Mouse (Mus musculus): ENCODE measurements around the gene Gpc5. TPM values are rescaled to one million over a fixed set of nuclear protein-coding genes. Genes with fewer than 3 reads are reported as not detected.

Gpc5 gene
- polyA plus RNA-seq, 1 experiment = 3.2 TPM

DNA sequence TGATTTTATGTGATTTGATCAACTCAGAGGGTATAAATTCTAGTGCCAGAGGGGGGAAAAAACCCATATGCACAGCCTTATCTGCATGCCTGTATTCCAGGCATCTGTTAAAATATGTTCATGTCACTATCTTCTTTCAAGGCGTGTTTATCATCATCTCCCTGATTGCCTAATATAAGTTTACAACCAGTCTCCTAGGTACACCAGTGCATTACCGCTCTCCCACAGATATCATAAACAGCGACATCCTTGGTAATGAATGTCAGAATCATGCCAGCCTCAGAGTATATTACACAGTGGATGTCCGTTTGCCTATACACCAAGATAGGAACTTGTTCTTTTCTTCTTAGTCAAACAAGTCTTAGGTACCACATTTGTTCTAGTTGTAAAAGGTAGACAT, 1095.0 kb downstream of the Gpc5 start:
- TF ChIP-seq POLR2A (IDR thresholded peaks at IDR 0.05; ENCODE audit: borderline replicate concordance, extremely low read depth, insufficient read depth, insufficient read length, poor library complexity, severe bottlenecking) (no peak), CTCF (IDR thresholded peaks at IDR 0.05; ENCODE audit: borderline replicate concordance, extremely low read depth, insufficient read depth, insufficient read length) (no peak)
- no peak for DNase-seq (ENCODE audit: low read depth)

DNA sequence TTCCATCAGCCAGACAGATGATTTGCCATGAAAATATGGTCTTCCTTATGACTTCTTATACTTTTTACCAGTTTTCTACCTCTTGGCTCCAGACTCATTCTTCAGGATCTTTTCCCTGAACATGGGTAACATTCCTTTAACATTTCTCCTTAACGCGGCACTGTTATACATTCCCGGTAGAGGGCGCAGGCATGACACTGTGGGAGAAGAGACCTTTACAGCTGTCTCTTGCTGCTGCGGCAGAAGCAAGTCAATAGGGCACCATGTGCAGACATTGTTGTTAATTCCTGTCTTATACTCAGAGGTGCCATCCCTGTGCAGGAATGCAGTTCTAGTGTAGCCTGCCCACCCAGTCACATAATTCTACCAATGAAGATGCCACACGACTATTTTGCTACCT, 1115.0 kb downstream of the Gpc5 start:
- TF ChIP-seq POLR2A (IDR thresholded peaks at IDR 0.05; ENCODE audit: borderline replicate concordance, extremely low read depth, insufficient read depth, insufficient read length, poor library complexity, severe bottlenecking) (no peak), CTCF (IDR thresholded peaks at IDR 0.05; ENCODE audit: borderline replicate concordance, extremely low read depth, insufficient read depth, insufficient read length) (peak; percentile 65; the same call in 1 of the 2 replicates)
- peak; percentile 60 for DNase-seq (ENCODE audit: low read depth)

DNA sequence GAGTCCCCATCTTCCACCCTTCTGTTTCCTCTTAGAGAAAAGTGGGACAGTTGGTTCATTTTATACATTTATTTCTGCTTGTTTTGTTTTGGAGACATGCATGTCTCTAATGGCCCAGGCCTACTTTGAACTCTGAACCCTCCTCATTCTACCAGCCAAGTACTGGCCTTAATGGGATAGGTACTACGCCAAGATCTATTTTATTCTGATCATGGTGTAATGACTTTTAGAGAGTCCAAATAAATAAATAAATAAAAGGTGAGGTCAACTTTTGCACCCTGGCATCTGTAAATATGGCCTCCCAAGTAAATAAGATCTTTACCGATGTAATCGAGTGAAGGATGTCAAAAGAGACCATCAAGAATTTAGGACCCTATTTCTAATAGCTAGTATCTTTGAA, 1116.6 kb downstream of the Gpc5 start:
- no peak for DNase-seq (ENCODE audit: low read depth)
- no peak for TF ChIP-seq CTCF (IDR thresholded peaks at IDR 0.05; ENCODE audit: borderline replicate concordance, extremely low read depth, insufficient read depth, insufficient read length)
- no peak for TF ChIP-seq POLR2A (IDR thresholded peaks at IDR 0.05; ENCODE audit: borderline replicate concordance, extremely low read depth, insufficient read depth, insufficient read length, poor library complexity, severe bottlenecking)

GRCm38 (mm10) chr14:116209045-116209444, 1117.0 kb downstream of the Gpc5 start:
- DNase-seq (ENCODE audit: low read depth) = no peak
- TF ChIP-seq CTCF (IDR thresholded peaks at IDR 0.05; ENCODE audit: borderline replicate concordance, extremely low read depth, insufficient read depth, insufficient read length) (no peak), POLR2A (IDR thresholded peaks at IDR 0.05; ENCODE audit: borderline replicate concordance, extremely low read depth, insufficient read depth, insufficient read length, poor library complexity, severe bottlenecking) (no peak)

- no peak for DNase-seq (ENCODE audit: low read depth)
- no peak for TF ChIP-seq CTCF (IDR thresholded peaks at IDR 0.05; ENCODE audit: borderline replicate concordance, extremely low read depth, insufficient read depth, insufficient read length)
- TF ChIP-seq POLR2A (IDR thresholded peaks at IDR 0.05; ENCODE audit: borderline replicate concordance, extremely low read depth, insufficient read depth, insufficient read length, poor library complexity, severe bottlenecking) = no peak
These were observed 1118.3 kb downstream of the Gpc5 start for GRCm38 (mm10) chr14:116210304-116210703.

DNA sequence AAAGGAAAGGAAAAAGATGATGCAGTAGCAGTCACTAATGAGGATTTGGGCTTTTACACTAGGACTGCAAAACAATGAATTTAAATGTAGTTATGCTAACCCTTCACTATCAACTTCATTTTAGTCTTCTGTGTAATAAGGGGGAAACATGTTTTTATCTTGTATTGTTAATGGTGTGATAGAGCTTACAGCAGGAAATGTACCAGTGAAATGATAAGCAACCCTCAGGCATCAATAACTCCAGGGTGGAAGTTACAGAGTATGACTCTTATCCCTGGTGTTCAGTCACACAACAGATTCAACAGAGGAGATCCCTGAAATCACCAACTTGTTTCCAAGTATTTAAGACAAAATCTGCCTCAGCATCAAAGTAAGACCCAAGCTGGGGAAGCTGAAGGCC, 1120.0 kb downstream of the Gpc5 start:
- TF ChIP-seq CTCF (IDR thresholded peaks at IDR 0.05; ENCODE audit: borderline replicate concordance, extremely low read depth, insufficient read depth, insufficient read length) (no peak), POLR2A (IDR thresholded peaks at IDR 0.05; ENCODE audit: borderline replicate concordance, extremely low read depth, insufficient read depth, insufficient read length, poor library complexity, severe bottlenecking) (no peak)
- DNase-seq (ENCODE audit: low read depth) = no peak

DNA sequence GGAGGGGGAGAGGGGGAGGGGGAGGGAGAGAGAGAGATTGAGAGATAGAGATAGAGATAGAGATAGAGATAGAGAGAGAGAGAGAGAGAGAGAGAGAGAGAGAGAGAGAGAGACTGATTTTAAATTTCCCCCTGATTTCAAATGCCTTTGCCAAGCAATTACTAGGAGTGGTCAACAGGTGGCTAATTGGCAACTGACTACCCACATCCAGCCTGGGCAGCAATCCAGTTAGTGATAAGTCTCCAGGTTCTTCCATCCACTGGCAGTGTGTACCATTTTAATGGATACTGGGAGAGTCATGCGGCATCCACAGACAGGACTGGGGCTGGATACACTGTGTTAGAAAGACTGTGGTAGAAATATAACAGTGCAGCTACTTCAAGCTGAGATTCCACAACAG, 1166.1 kb downstream of the Gpc5 start:
- TF ChIP-seq CTCF (IDR thresholded peaks at IDR 0.05; ENCODE audit: borderline replicate concordance, extremely low read depth, insufficient read depth, insufficient read length) = no peak
- no peak for TF ChIP-seq POLR2A (IDR thresholded peaks at IDR 0.05; ENCODE audit: borderline replicate concordance, extremely low read depth, insufficient read depth, insufficient read length, poor library complexity, severe bottlenecking)
- peak; percentile 48 for DNase-seq (ENCODE audit: low read depth)

DNA sequence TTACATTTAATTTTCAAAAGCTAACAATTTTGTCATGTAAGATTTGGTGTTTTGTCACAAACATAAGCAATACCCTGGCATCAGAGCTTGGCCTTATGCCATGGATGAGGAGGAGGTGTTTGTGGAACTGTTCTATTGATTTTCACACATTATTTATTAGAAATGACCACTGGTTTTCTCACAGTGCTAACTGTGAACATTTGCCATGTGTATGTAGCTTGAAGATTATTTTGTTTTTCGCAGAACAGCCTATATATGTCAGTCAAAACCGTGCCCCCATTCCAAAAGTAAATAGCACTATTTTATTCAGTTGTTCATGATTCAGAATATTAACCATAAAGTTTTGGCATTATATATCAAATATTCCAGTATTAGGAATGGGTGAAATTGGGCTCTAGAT, 1216.5 kb downstream of the Gpc5 start:
- TF ChIP-seq CTCF (IDR thresholded peaks at IDR 0.05; ENCODE audit: borderline replicate concordance, extremely low read depth, insufficient read depth, insufficient read length) = no peak
- TF ChIP-seq POLR2A (IDR thresholded peaks at IDR 0.05; ENCODE audit: borderline replicate concordance, extremely low read depth, insufficient read depth, insufficient read length, poor library complexity, severe bottlenecking) = no peak
- DNase-seq (ENCODE audit: low read depth) = no peak

DNA sequence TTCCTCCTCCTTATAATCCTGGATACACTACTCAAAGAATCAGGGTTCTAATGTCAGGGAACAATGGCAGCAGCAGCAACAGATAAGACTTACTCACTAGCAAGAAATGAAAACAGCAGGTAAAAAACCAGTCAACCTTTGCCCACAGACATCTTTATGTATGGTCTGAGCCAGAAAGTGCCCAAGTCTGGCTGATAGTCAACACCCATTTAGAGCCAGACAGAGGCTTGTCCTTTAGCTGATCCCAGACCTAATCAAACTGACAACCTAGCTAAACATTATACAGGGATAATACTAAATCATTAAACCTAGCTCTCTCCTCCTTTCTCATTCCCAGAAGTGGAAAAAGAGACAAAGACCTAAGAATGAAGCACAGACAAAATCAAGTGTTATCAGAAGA, 1225.5 kb downstream of the Gpc5 start:
- TF ChIP-seq POLR2A (IDR thresholded peaks at IDR 0.05; ENCODE audit: borderline replicate concordance, extremely low read depth, insufficient read depth, insufficient read length, poor library complexity, severe bottlenecking) = no peak
- TF ChIP-seq CTCF (IDR thresholded peaks at IDR 0.05; ENCODE audit: borderline replicate concordance, extremely low read depth, insufficient read depth, insufficient read length) = no peak

GRCm38 (mm10) chr14:116336182-116336581, 1244.2 kb downstream of the Gpc5 start:
- TF ChIP-seq POLR2A (IDR thresholded peaks at IDR 0.05; ENCODE audit: borderline replicate concordance, extremely low read depth, insufficient read depth, insufficient read length, poor library complexity, severe bottlenecking) = no peak
- no peak for TF ChIP-seq CTCF (IDR thresholded peaks at IDR 0.05; ENCODE audit: borderline replicate concordance, extremely low read depth, insufficient read depth, insufficient read length)

More for the DNA sequence above, 1225.5 kb downstream of the Gpc5 start:
- DNase-seq (ENCODE audit: low read depth) = no peak

GRCm38 (mm10) chr14:116338395-116338794, 1246.4 kb downstream of the Gpc5 start:
- no peak for DNase-seq (ENCODE audit: low read depth)

More at GRCm38 (mm10) chr14:116336182-116336581, 1244.2 kb downstream of the Gpc5 start:
- DNase-seq (ENCODE audit: low read depth) = no peak

GRCm38 (mm10) chr14:116348560-116348959, 1256.5 kb downstream of the Gpc5 start:
- TF ChIP-seq POLR2A (IDR thresholded peaks at IDR 0.05; ENCODE audit: borderline replicate concordance, extremely low read depth, insufficient read depth, insufficient read length, poor library complexity, severe bottlenecking) (no peak), CTCF (IDR thresholded peaks at IDR 0.05; ENCODE audit: borderline replicate concordance, extremely low read depth, insufficient read depth, insufficient read length) (no peak)
- DNase-seq (ENCODE audit: low read depth) = no peak

More at GRCm38 (mm10) chr14:116338395-116338794, 1246.4 kb downstream of the Gpc5 start:
- no peak for TF ChIP-seq CTCF (IDR thresholded peaks at IDR 0.05; ENCODE audit: borderline replicate concordance, extremely low read depth, insufficient read depth, insufficient read length)
- no peak for TF ChIP-seq POLR2A (IDR thresholded peaks at IDR 0.05; ENCODE audit: borderline replicate concordance, extremely low read depth, insufficient read depth, insufficient read length, poor library complexity, severe bottlenecking)

Measured in brain, embryonic 14.5 days (tissue).